Mouse (Mus musculus) hindbrain, embryonic 14.5 days (tissue): ENCODE data around the gene Olfr222. TPM values are rescaled to one million over a fixed set of nuclear protein-coding genes. Genes with fewer than 3 reads are reported as not detected.
"Not testable (repeated sequence)": the region's sequence is repeated elsewhere in the genome, so short reads cannot be mapped to it uniquely, and the experiment has no call there.

Experiments
- ATAC-seq: fragments of 200-750 bp; cut with Nextera tagmentation; 2 replicates; pipeline ENCODE4 v1.8.0; 2017; ENCODE audit warnings: moderate number of reproducible peaks, mild to moderate bottlenecking, moderate TSS enrichment, moderate library complexity; ENCODE audit not compliant: low FRiP score
- DNase-seq: peaks from one replicate; pipeline ENCODE4 v3.0.0-alpha.2; 2015; ENCODE audit warnings: low spot score
- H3K27ac ChIP-seq: fragments of 300-500 bp; sonication (generic); 2 replicates; pipeline ENCODE4 v1.5.1; 2014; ENCODE audit warnings: mild to moderate bottlenecking, moderate library complexity
- H3K27me3 ChIP-seq: fragments of 300-500 bp; sonication (generic); 2 replicates; pipeline ENCODE4 v1.6.1; 2014; ENCODE audit warnings: mild to moderate bottlenecking, low read length, mixed read lengths; ENCODE audit not compliant: control insufficient read depth, insufficient read depth
- H3K36me3 ChIP-seq: fragments of 300-500 bp; sonication (generic); replicated peaks from 2 replicates; pipeline ENCODE4 v1.6.1; 2014; ENCODE audit not compliant: control insufficient read depth, insufficient read depth
- H3K4me1 ChIP-seq: fragments of 300-500 bp; sonication (generic); replicated peaks from 2 replicates; pipeline ENCODE4 v1.6.1; 2014; ENCODE audit warnings: antibody characterized with exemption, low read length, mixed read lengths; ENCODE audit not compliant: control insufficient read depth, insufficient read depth
- H3K4me2 ChIP-seq: fragments of 300-500 bp; sonication (generic); replicated peaks from 2 replicates; pipeline ENCODE4 v1.6.1; 2014; ENCODE audit warnings: mild to moderate bottlenecking, moderate library complexity
- H3K4me3 ChIP-seq: fragments of 300-500 bp; sonication (generic); replicated peaks from 2 replicates; pipeline ENCODE4 v1.5.1; 2014; ENCODE audit warnings: mild to moderate bottlenecking, low read length
- H3K9ac ChIP-seq: fragments of 300-500 bp; sonication (generic); 2 replicates; pipeline ENCODE4 v1.6.1; 2014
- H3K9me3 ChIP-seq: fragments of 300-500 bp; sonication (generic); 2 replicates; pipeline ENCODE4 v1.6.1; 2016; ENCODE audit warnings: low read length; ENCODE audit not compliant: control insufficient read depth
- WGBS: fragments of 180-500 bp; shearing (Covaris S2); extraction: QIAGEN DNeasy Blood & Tissue Kit; methylation state at CpG from one replicate; pipeline ENCODE4 v1.1.7; 2014; 5-methylcytosine and 5-hydroxymethylcytosine counted together
- polyA plus RNA-seq: library from polyadenylated mRNA; unstranded; fragments of >200 nt; fragmentation: Nextera tagmentation; extraction: Ambion mirVana; gene quantifications from 2 replicates; pipeline ENCODE4 v1.2.1, GENCODE M21; 2014

The Olfr222 gene
- polyA plus RNA-seq = not detected in 2 replicates

GRCm38 (mm10) chr11:59576135-59576534 is at the start of gene Olfr222:
TSS of gene Olfr222 (minus strand) at chr11:59576235.
- H3K9me3 ChIP-seq, H3K4me3 ChIP-seq, H3K4me1 ChIP-seq, ATAC-seq, H3K4me2 ChIP-seq, H3K9ac ChIP-seq, H3K36me3 ChIP-seq, H3K27me3 ChIP-seq, DNase-seq, H3K27ac ChIP-seq: not testable (repeated sequence)

- ATAC-seq = no peak; the same call in 1 of the 2 replicates
- Histone ChIP-seq H3K4me2 (no peak overlapping the region), H3K9ac (no peak overlapping the region), H3K4me3 (no peak overlapping the region), H3K4me1 (no peaks in the 10 kb centered on the region), H3K27me3 (no peaks in the 10 kb centered on the region), H3K27ac (no peak overlapping the region), H3K9me3 (no peaks in the 10 kb centered on the region), H3K36me3 (no peaks in the 10 kb centered on the region)
- peak; percentile 80 for DNase-seq
- 40% methylated on average over 6 of the region's 6 CpGs for WGBS
Measured at GRCm38 (mm10) chr11:59624017-59624630, 48.1 kb upstream of the Olfr222 start.

GRCm38 (mm10) chr11:59622214-59622613 is 46.2 kb upstream of the Olfr222 start:
- Histone ChIP-seq H3K4me2 (no peak overlapping the region), H3K27me3 (no peaks in the 10 kb centered on the region), H3K9ac (no peak overlapping the region), H3K27ac (no peak overlapping the region), H3K36me3 (no peaks in the 10 kb centered on the region), H3K9me3 (no peaks in the 10 kb centered on the region), H3K4me1 (no peaks in the 10 kb centered on the region), H3K4me3 (no peak overlapping the region)
- DNase-seq (no peak), ATAC-seq (no peak)
- 79% methylated on average over 3 of the region's 3 CpGs for WGBS

- not testable (repeated sequence) for H3K36me3 ChIP-seq, H3K4me1 ChIP-seq, H3K4me2 ChIP-seq, ATAC-seq, DNase-seq, H3K27me3 ChIP-seq, H3K9ac ChIP-seq, H3K4me3 ChIP-seq, H3K9me3 ChIP-seq, H3K27ac ChIP-seq
- 97% methylated on average over 2 of the region's 2 CpGs for WGBS
Measured at GRCm38 (mm10) chr11:59616986-59617385, 41.0 kb upstream of the Olfr222 start.

- Histone ChIP-seq H3K9me3 (no peaks in the 10 kb centered on the region), H3K4me3 (no peak overlapping the region), H3K27me3 (no peaks in the 10 kb centered on the region), H3K9ac (no peak overlapping the region), H3K27ac (no peak overlapping the region), H3K36me3 (no peaks in the 10 kb centered on the region), H3K4me2 (no peak overlapping the region), H3K4me1 (no peaks in the 10 kb centered on the region)
- peak; percentile 51 for DNase-seq
- ATAC-seq = no peak
- WGBS = 56% methylated on average over 4 of the region's 4 CpGs
Measured at GRCm38 (mm10) chr11:59614120-59614519, 38.1 kb upstream of the Olfr222 start.

- no peak overlapping the region for H3K4me2 ChIP-seq
- H3K36me3 ChIP-seq = no peaks in the 10 kb centered on the region
- ATAC-seq (no peak), DNase-seq (no peak)
- no peak overlapping the region for H3K9ac ChIP-seq
- no peaks in the 10 kb centered on the region for H3K4me1 ChIP-seq
- no peak overlapping the region for H3K4me3 ChIP-seq
- H3K27me3 ChIP-seq = no peaks in the 10 kb centered on the region
- no peak overlapping the region for H3K27ac ChIP-seq
- H3K9me3 ChIP-seq = no peaks in the 10 kb centered on the region
- 88% methylated on average over 5 of the region's 5 CpGs for WGBS
Measured at GRCm38 (mm10) chr11:59611646-59612045, 35.6 kb upstream of the Olfr222 start.

GRCm38 (mm10) chr11:59602287-59602686 is 26.3 kb upstream of the Olfr222 start:
- Histone ChIP-seq H3K4me1 (no peaks in the 10 kb centered on the region), H3K4me3 (no peak overlapping the region), H3K4me2 (no peak overlapping the region), H3K36me3 (no peaks in the 10 kb centered on the region), H3K27ac (no peak overlapping the region), H3K9ac (no peak overlapping the region), H3K27me3 (no peaks in the 10 kb centered on the region), H3K9me3 (no peaks in the 10 kb centered on the region)
- 67% methylated on average over 1 of the region's 1 CpGs for WGBS
- no peak for ATAC-seq
- DNase-seq = no peak

GRCm38 (mm10) chr11:59600872-59601271 is 24.8 kb upstream of the Olfr222 start:
- H3K9ac ChIP-seq = no peak overlapping the region
- H3K36me3 ChIP-seq = no peaks in the 10 kb centered on the region

GRCm38 (mm10) chr11:59599211-59599610 is 23.2 kb upstream of the Olfr222 start:
- Histone ChIP-seq H3K4me1 (no peaks in the 10 kb centered on the region), H3K27ac (no peak overlapping the region), H3K9ac (no peak overlapping the region), H3K4me2 (no peak overlapping the region), H3K36me3 (no peaks in the 10 kb centered on the region), H3K27me3 (no peaks in the 10 kb centered on the region), H3K9me3 (no peaks in the 10 kb centered on the region), H3K4me3 (no peak overlapping the region)
- ATAC-seq (no peak), DNase-seq (no peak)
- 79% methylated on average over 7 of the region's 7 CpGs for WGBS

More at GRCm38 (mm10) chr11:59600872-59601271, 24.8 kb upstream of the Olfr222 start:
- ATAC-seq (no peak), DNase-seq (no peak)
- Histone ChIP-seq H3K9me3 (no peaks in the 10 kb centered on the region), H3K4me3 (no peak overlapping the region), H3K27ac (no peak overlapping the region), H3K4me2 (no peak overlapping the region), H3K27me3 (no peaks in the 10 kb centered on the region), H3K4me1 (no peaks in the 10 kb centered on the region)
- WGBS = 97% methylated on average over 3 of the region's 3 CpGs

GRCm38 (mm10) chr11:59596950-59597349 is 20.9 kb upstream of the Olfr222 start:
- Histone ChIP-seq H3K4me1 (no peaks in the 10 kb centered on the region), H3K27ac (no peak overlapping the region), H3K4me3 (no peak overlapping the region), H3K27me3 (no peaks in the 10 kb centered on the region), H3K4me2 (no peak overlapping the region), H3K36me3 (no peaks in the 10 kb centered on the region), H3K9me3 (no peaks in the 10 kb centered on the region), H3K9ac (no peak overlapping the region)
- DNase-seq (no peak), ATAC-seq (no peak)
- 89% methylated on average over 8 of the region's 8 CpGs for WGBS
